Mouse (Mus musculus) lung, adult 2 months (tissue): Measurements from ENCODE around the gene Carmil3. TPM values are rescaled to one million over a fixed set of nuclear protein-coding genes. Genes with fewer than 3 reads are reported as not detected.

ENCODE experiments used
- DNase-seq: peaks from one replicate; pipeline ENCODE4 v3.0.0; 2022
- H3K4me1 ChIP-seq: fragments of 200-500 bp; 2 replicates; pipeline ENCODE4 v1.6.1; 2011; ENCODE audit warnings: low read length; ENCODE audit not compliant: control insufficient read depth, insufficient read depth
- H3K4me3 ChIP-seq: fragments of 200-500 bp; replicated peaks from 2 replicates; pipeline ENCODE3; 2011; ENCODE audit warnings: low read depth, mild to moderate bottlenecking, control low read depth, low read length; ENCODE audit errors: extremely low read depth
- CTCF ChIP-seq: fragments of 200-500 bp; IDR thresholded peaks from 2 replicates; pipeline ENCODE4 v1.5.1; 2011; ENCODE audit warnings: mild to moderate bottlenecking, low read length, control low read depth; ENCODE audit not compliant: insufficient read depth
- POLR2A ChIP-seq: fragments of 200-500 bp; IDR thresholded peaks from 2 replicates; pipeline ENCODE4 v1.6.1; 2011; ENCODE audit warnings: low read depth, mild to moderate bottlenecking, control low read depth, low read length, borderline replicate concordance; ENCODE audit errors: extremely low read depth
- WGBS: fragments of 180-500 bp; shearing (Covaris S2); methylation state at CpG from one replicate; pipeline ENCODE4 v1.1.7; 2018; 5-methylcytosine and 5-hydroxymethylcytosine counted together
- polyA plus RNA-seq: library from polyadenylated mRNA; depleted of rRNA; stranded (reverse); fragments of >200 nt; gene quantifications from 2 replicates; pipeline ENCODE4 v1.2.3, GENCODE M21; 2012

Carmil3 gene
- polyA plus RNA-seq, 1 experiment = 1.8 TPM

DNA sequence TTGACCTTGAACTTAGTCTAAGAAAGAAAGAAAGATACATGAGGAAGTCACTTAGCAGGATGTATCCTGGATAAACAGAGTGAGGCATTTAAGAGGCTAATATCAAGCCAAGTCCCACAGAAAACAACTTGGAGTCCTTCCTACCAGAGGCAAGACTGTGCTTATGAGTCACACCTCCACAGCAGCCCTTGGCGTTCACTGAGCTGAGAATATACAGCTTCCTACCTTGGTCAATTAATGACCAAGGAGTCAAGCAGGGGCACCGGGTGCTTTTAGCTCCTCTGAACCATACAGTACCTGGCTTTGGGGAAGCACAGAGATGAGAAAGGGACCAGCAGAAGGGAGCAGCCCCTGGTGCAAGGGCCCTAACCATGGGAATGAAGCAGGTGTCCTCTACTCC lies 21.4 kb upstream of the Carmil3 start:
- no peak overlapping the region for H3K4me3 ChIP-seq
- TF ChIP-seq CTCF = no peak
- no peak for TF ChIP-seq POLR2A
- DNase-seq = no peak
- 37% methylated on average over 2 of the region's 2 CpGs for whole genome bisulfite sequencing
- no peaks in the 10 kb centered on the region for H3K4me1 ChIP-seq

- WGBS = 78% methylated on average over 6 of the region's 6 CpGs
- no peak for DNase-seq
- Histone ChIP-seq H3K4me3 (no peak overlapping the region), H3K4me1 (no peaks in the 10 kb centered on the region)
- TF ChIP-seq CTCF (no peak), POLR2A (no peak)
Observed at GRCm38 (mm10) chr14:55469821-55470220, 20.6 kb upstream of the Carmil3 start.

DNA sequence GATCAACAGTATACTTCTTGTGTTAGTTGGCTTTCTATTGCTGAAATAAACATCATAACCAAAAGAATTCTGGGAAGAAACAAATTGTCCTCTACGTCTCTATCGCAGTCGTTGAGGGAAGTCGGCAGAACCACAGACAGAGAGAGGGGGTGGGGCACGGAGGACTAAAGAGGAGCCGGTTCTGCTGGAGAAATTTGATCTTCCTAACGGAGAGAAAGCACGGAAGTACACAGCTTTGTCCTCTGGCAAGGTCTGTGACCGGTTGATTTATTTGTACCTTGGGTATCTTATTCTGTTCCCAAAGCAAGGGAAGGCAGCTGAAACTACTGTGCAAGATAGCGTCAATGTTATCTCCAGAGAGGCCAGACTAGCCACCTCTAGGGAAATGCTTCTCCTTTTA lies 19.6 kb upstream of the Carmil3 start:
- TF ChIP-seq CTCF (no peak), POLR2A (no peak)
- no peaks in the 10 kb centered on the region for H3K4me1 ChIP-seq
- no peak overlapping the region for H3K4me3 ChIP-seq
- 3% methylated on average over 10 of the region's 10 CpGs for WGBS
- DNase-seq = no peak

GRCm38 (mm10) chr14:55475654-55476053 lies 14.8 kb upstream of the Carmil3 start:
- TF ChIP-seq CTCF (no peak), POLR2A (no peak)
- 49% methylated on average over 2 of the region's 2 CpGs for WGBS
- no peak overlapping the region for H3K4me3 ChIP-seq
- no peak for DNase-seq
- no peaks in the 10 kb centered on the region for H3K4me1 ChIP-seq

GRCm38 (mm10) chr14:55477421-55477820 lies 13.0 kb upstream of the Carmil3 start:
- H3K4me1 ChIP-seq = no peaks in the 10 kb centered on the region
- H3K4me3 ChIP-seq = no peak overlapping the region
- 100% methylated on average over 1 of the region's 1 CpGs for WGBS
- DNase-seq = no peak
- TF ChIP-seq CTCF (no peak), POLR2A (no peak)

- no peak for DNase-seq
- TF ChIP-seq POLR2A = no peak
- no peak for TF ChIP-seq CTCF
- H3K4me3 ChIP-seq = no peak overlapping the region
- 87% methylated on average over 5 of the region's 5 CpGs for WGBS
- no peaks in the 10 kb centered on the region for H3K4me1 ChIP-seq
Observed at GRCm38 (mm10) chr14:55477829-55478228, 12.6 kb upstream of the Carmil3 start.

DNA sequence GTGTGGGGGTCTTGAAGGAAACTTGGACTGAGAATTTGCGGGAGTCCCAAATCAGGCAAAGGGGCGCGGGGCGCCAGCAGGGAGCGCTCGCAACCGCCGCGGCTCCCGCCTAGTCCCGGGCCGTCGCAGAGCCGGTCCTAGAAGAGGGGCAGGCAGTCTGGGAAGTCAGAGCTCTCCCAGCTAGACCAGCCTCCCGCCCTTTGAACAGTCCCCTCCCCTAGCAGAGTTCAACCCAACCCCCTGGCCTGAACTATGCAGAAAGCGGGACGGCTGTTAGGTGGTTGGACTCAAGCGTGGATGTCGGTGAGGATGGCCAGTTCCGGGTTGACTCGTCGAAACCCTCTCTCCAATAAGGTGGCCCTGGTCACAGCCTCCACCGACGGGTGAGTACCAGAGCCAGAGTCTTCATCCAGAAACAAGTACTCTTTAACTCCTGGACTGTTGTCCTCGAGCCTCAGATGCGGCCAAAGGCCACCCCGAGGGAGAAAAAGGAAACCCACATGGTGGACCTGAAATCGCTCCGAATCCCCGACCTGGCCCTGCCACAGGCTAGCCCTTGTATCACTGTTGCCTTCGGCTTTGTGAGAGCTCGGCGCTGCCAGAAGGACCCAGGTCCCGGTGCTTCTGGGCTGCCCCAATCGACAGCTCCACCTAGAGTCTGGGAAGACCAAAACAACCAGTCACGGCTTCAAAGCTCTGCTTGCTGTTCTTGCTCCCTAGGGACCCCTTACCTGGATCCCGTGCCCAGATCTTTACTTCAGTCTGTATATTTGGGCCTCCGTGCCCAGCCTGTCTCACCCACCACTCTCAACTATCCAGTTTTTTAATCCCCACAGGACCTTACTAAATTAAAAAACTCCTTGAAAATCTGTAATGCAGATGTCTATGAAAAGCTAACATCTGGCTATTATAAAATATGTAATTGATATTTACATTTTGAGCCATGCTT lies 11.5 kb upstream of the Carmil3 start, which contains the start of gene Dhrs4:
Gene Dhrs4 (plus strand): TSS at position 108 of the 949 bp plus-strand sequence.
- Histone ChIP-seq H3K4me3 (peak within 1 kb of the TSS; percentile 81), H3K4me1 (no peaks in the 10 kb centered on the region)
- peak; percentile 76 for DNase-seq
- WGBS = 2% methylated on average over 38 of the region's 38 CpGs
- TF ChIP-seq CTCF (peak; percentile 64), POLR2A (peak; percentile 46; the same call in 1 of the 2 replicates)

GRCm38 (mm10) chr14:55479629-55480028 lies 10.8 kb upstream of the Carmil3 start:
- no peak for DNase-seq
- TF ChIP-seq CTCF (no peak), POLR2A (no peak)
- 92% methylated on average over 10 of the region's 10 CpGs for WGBS
- no peak overlapping the region for H3K4me3 ChIP-seq
- H3K4me1 ChIP-seq = no peaks in the 10 kb centered on the region

DNA sequence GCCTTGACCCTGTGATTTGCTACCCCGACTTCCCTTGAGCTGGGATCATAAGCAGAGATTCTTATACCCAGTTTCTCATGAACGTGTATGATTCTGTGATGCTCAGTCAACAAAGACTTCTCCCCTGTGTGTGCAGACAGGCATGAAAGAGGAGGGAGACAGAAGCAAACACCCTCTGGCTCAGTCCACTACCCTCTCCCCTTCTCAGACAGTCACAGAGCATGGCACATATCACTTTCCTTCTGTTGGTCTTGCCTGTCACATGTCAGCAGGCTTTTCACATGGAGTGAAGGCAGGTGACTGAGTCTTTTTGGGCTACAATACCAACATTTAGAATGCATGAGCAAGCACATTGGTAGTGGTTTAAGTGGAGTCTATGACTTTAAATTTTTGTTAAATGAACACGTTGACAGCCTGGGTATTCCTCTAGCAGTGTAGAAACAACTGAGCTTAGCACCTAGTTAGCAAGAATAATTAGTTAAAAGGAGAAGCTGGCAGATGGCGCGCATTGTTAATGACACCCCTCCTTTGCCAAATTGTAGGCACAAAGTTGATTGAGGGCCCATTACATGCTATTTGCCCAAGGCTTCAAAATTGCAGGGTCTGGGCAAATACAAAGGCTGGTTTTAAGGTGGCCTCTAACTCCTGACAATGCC lies 5.9 kb upstream of the Carmil3 start:
- no peaks in the 10 kb centered on the region for H3K4me1 ChIP-seq
- no peak for DNase-seq
- 83% methylated on average over 5 of the region's 5 CpGs for WGBS
- no peak overlapping the region for H3K4me3 ChIP-seq
- TF ChIP-seq CTCF (no peak), POLR2A (no peak)

DNA sequence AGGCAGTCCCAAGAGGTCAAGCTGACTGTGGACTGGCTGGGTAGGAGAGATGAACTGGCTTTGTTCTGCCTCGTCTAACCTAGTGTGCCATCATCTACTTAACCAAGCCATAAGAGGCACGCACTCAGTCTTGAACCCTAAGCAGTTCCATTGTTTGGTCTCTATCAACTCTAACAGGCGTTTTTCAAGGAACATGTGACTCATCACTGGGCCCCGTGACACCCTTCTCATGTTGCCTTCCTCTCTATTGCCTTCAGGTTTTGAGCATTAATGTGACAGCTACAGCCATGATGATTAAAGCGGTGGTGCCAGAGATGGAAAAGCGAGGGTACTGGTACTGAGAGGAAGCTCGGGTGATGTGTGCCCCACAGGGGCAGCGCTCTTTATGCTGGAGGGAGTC lies 3.6 kb upstream of the Carmil3 start:
- no peak for DNase-seq
- Histone ChIP-seq H3K4me1 (no peaks in the 10 kb centered on the region), H3K4me3 (no peak overlapping the region)
- TF ChIP-seq POLR2A (no peak), CTCF (no peak)
- 83% methylated on average over 8 of the region's 8 CpGs for WGBS

GRCm38 (mm10) chr14:55491291-55491833 lies 911 bp downstream of the Carmil3 start:
- H3K4me1 ChIP-seq = no peaks in the 10 kb centered on the region
- WGBS = under 1% methylated on average over 30 of the region's 30 CpGs
- TF ChIP-seq POLR2A = no peak
- TF ChIP-seq CTCF = no peak
- peak; percentile 48 for DNase-seq
- peak overlapping the region; percentile 45 for H3K4me3 ChIP-seq
